Mouse (Mus musculus) heart, embryonic 13.5 days (tissue): ENCODE results near the gene Pou2f2. TPM values are rescaled to one million over a fixed set of nuclear protein-coding genes. Genes with fewer than 3 reads are reported as not detected.

Source experiments
- ATAC-seq: fragments of 200-750 bp; cut with Nextera tagmentation; 2 replicates; pipeline ENCODE4 v1.8.0; 2017; ENCODE audit warnings: moderate TSS enrichment; ENCODE audit not compliant: insufficient number of reproducible peaks, low FRiP score, low TSS enrichment; ENCODE audit errors: extremely low read depth
- H3K27ac ChIP-seq: fragments of 300-500 bp; sonication (generic); replicated peaks from 2 replicates; pipeline ENCODE4 v1.5.1; 2015; ENCODE audit warnings: moderate library complexity, mild to moderate bottlenecking, inconsistent platforms
- H3K27me3 ChIP-seq: fragments of 300-500 bp; sonication (generic); replicated peaks from 2 replicates; pipeline ENCODE4 v1.6.1; 2015; ENCODE audit warnings: mild to moderate bottlenecking, inconsistent platforms
- H3K36me3 ChIP-seq: fragments of 300-500 bp; sonication (generic); 2 replicates; pipeline ENCODE4 v1.6.1; 2015; ENCODE audit warnings: mild to moderate bottlenecking, inconsistent platforms
- H3K4me1 ChIP-seq: fragments of 300-500 bp; sonication (generic); 2 replicates; pipeline ENCODE4 v1.6.1; 2015; ENCODE audit warnings: inconsistent platforms
- H3K4me2 ChIP-seq: fragments of 300-500 bp; sonication (generic); 2 replicates; pipeline ENCODE4 v1.6.1; 2015; ENCODE audit warnings: inconsistent platforms, mild to moderate bottlenecking, moderate library complexity
- H3K4me3 ChIP-seq: fragments of 300-500 bp; sonication (generic); 2 replicates; pipeline ENCODE4 v1.5.1; 2015; ENCODE audit warnings: moderate library complexity, mild to moderate bottlenecking, inconsistent platforms
- H3K9ac ChIP-seq: fragments of 300-500 bp; sonication (generic); 2 replicates; pipeline ENCODE4 v1.6.1; 2015; ENCODE audit warnings: inconsistent platforms, mild to moderate bottlenecking, moderate library complexity
- H3K9me3 ChIP-seq: fragments of 300-500 bp; sonication (generic); 2 replicates; pipeline ENCODE4 v1.6.1; 2016; ENCODE audit warnings: inconsistent platforms
- WGBS: fragments of 180-500 bp; shearing (Covaris S2); methylation state at CpG from one replicate; pipeline ENCODE4 v1.1.7; 2015; ENCODE audit warnings: mixed read lengths; 5-methylcytosine and 5-hydroxymethylcytosine counted together
- polyA plus RNA-seq: library from polyadenylated mRNA; unstranded; fragments of >200 nt; fragmentation: Nextera tagmentation; extraction: Ambion mirVana; gene quantifications from 2 replicates; pipeline ENCODE4 v1.2.1, GENCODE M21; 2015

Pou2f2 gene
- polyA plus RNA-seq, 1 experiment from 2014 or later, result 0.43 TPM

- Histone ChIP-seq H3K4me2 (no peak overlapping the region), H3K9ac (no peak overlapping the region), H3K9me3 (no peaks in the 10 kb centered on the region), H3K27ac (no peak overlapping the region), H3K36me3 (peaks cover 24% of the 10 kb centered on the region), H3K4me1 (peaks cover 28% of the 10 kb centered on the region), H3K4me3 (no peak overlapping the region), H3K27me3 (peaks cover 19% of the 10 kb centered on the region)
- WGBS, result 72% methylated on average over 5 of the region's 5 CpGs
- ATAC-seq, result no peak
These were observed 91.6 kb downstream of the Pou2f2 start for GRCm38 (mm10) chr7:25087972-25088371.

GRCm38 (mm10) chr7:25087256-25087912 is 92.1 kb downstream of the Pou2f2 start:
- H3K36me3 ChIP-seq, result peaks cover 30% of the 10 kb centered on the region
- no peak overlapping the region for H3K4me3 ChIP-seq
- H3K9ac ChIP-seq, result no peak overlapping the region
- WGBS, result 64% methylated on average over 10 of the region's 10 CpGs
- peaks cover 13% of the 10 kb centered on the region for H3K27me3 ChIP-seq
- H3K4me1 ChIP-seq, result peaks cover 31% of the 10 kb centered on the region
- H3K9me3 ChIP-seq, result no peaks in the 10 kb centered on the region
- no peak overlapping the region for H3K27ac ChIP-seq
- ATAC-seq, result no peak
- H3K4me2 ChIP-seq, result no peak overlapping the region

- Histone ChIP-seq H3K4me1 (peaks cover 35% of the 10 kb centered on the region), H3K36me3 (peaks cover 37% of the 10 kb centered on the region), H3K4me3 (no peak overlapping the region), H3K27me3 (peaks cover 7% of the 10 kb centered on the region), H3K27ac (no peak overlapping the region), H3K9ac (no peak overlapping the region), H3K9me3 (no peaks in the 10 kb centered on the region), H3K4me2 (no peak overlapping the region)
- no peak for ATAC-seq
- 43% methylated on average over 3 of the region's 3 CpGs for WGBS
These were observed 92.9 kb downstream of the Pou2f2 start for GRCm38 (mm10) chr7:25086656-25087055.

- ATAC-seq, result no peak
- Histone ChIP-seq H3K27ac (no peak overlapping the region), H3K27me3 (no peaks in the 10 kb centered on the region), H3K4me3 (no peak overlapping the region), H3K4me2 (no peak overlapping the region), H3K36me3 (peaks cover 57% of the 10 kb centered on the region), H3K9me3 (no peaks in the 10 kb centered on the region), H3K9ac (no peak overlapping the region), H3K4me1 (peaks cover 36% of the 10 kb centered on the region)
- 57% methylated on average over 5 of the region's 5 CpGs for WGBS
These were observed 94.9 kb downstream of the Pou2f2 start for GRCm38 (mm10) chr7:25084621-25085020.

GRCm38 (mm10) chr7:25082510-25082909 is 97.0 kb downstream of the Pou2f2 start:
- no peak for ATAC-seq
- H3K36me3 ChIP-seq, result peaks cover 60% of the 10 kb centered on the region
- no peaks in the 10 kb centered on the region for H3K27me3 ChIP-seq
- no peak overlapping the region for H3K9ac ChIP-seq
- no peak overlapping the region for H3K4me2 ChIP-seq
- H3K4me3 ChIP-seq, result no peak overlapping the region
- peaks cover 43% of the 10 kb centered on the region for H3K4me1 ChIP-seq
- no peaks in the 10 kb centered on the region for H3K9me3 ChIP-seq
- WGBS, result 77% methylated on average over 4 of the region's 4 CpGs
- no peak overlapping the region for H3K27ac ChIP-seq

GRCm38 (mm10) chr7:25080431-25080830 is 99.1 kb downstream of the Pou2f2 start:
- 89% methylated on average over 13 of the region's 13 CpGs for WGBS

GRCm38 (mm10) chr7:25079496-25080026 is 100.0 kb downstream of the Pou2f2 start:
- ATAC-seq, result no peak
- peaks cover 45% of the 10 kb centered on the region for H3K4me1 ChIP-seq
- 78% methylated on average over 12 of the region's 12 CpGs for WGBS
- H3K27ac ChIP-seq, result no peak overlapping the region
- H3K9ac ChIP-seq, result peak overlapping the region; percentile 33; the same call in 1 of the 2 replicates
- H3K4me3 ChIP-seq, result no peak overlapping the region
- peaks cover 52% of the 10 kb centered on the region for H3K36me3 ChIP-seq
- no peak overlapping the region for H3K4me2 ChIP-seq
- no peaks in the 10 kb centered on the region for H3K27me3 ChIP-seq
- H3K9me3 ChIP-seq, result no peaks in the 10 kb centered on the region

More at GRCm38 (mm10) chr7:25080431-25080830, 99.1 kb downstream of the Pou2f2 start:
- no peaks in the 10 kb centered on the region for H3K27me3 ChIP-seq
- no peak for ATAC-seq
- no peak overlapping the region for H3K9ac ChIP-seq
- peaks cover 53% of the 10 kb centered on the region for H3K4me1 ChIP-seq
- H3K4me2 ChIP-seq, result no peak overlapping the region
- H3K9me3 ChIP-seq, result no peaks in the 10 kb centered on the region
- H3K36me3 ChIP-seq, result peaks cover 54% of the 10 kb centered on the region
- H3K27ac ChIP-seq, result no peak overlapping the region
- H3K4me3 ChIP-seq, result no peak overlapping the region

GRCm38 (mm10) chr7:25077414-25077755 is 102.1 kb downstream of the Pou2f2 start:
- Histone ChIP-seq H3K4me1 (peaks cover 43% of the 10 kb centered on the region), H3K36me3 (peaks cover 31% of the 10 kb centered on the region), H3K27ac (peak overlapping the region; percentile 98)

GRCm38 (mm10) chr7:25076663-25077413 is 102.7 kb downstream of the Pou2f2 start:
- H3K27ac ChIP-seq, result peak overlapping the region; percentile 98
- no peaks in the 10 kb centered on the region for H3K9me3 ChIP-seq
- peak overlapping the region; percentile 93 for H3K4me3 ChIP-seq
- H3K4me2 ChIP-seq, result peak overlapping the region; percentile 88
- H3K4me1 ChIP-seq, result peaks cover 41% of the 10 kb centered on the region
- H3K27me3 ChIP-seq, result no peaks in the 10 kb centered on the region
- H3K36me3 ChIP-seq, result peaks cover 25% of the 10 kb centered on the region
- peak overlapping the region; percentile 97 for H3K9ac ChIP-seq
- peak; percentile 94 for ATAC-seq
- WGBS, result 1% methylated on average over 56 of the region's 56 CpGs

More at GRCm38 (mm10) chr7:25077414-25077755, 102.1 kb downstream of the Pou2f2 start:
- Histone ChIP-seq H3K9ac (peak overlapping the region; percentile 97), H3K9me3 (no peaks in the 10 kb centered on the region), H3K4me3 (peak overlapping the region; percentile 93), H3K4me2 (peak overlapping the region; percentile 88), H3K27me3 (no peaks in the 10 kb centered on the region)
- 1% methylated on average over 33 of the region's 33 CpGs for WGBS
- ATAC-seq, result no peak

GRCm38 (mm10) chr7:25076296-25076662 is 103.2 kb downstream of the Pou2f2 start:
- no peaks in the 10 kb centered on the region for H3K27me3 ChIP-seq
- peak overlapping the region; percentile 93 for H3K4me3 ChIP-seq
- 19% methylated on average over 7 of the region's 7 CpGs for WGBS
- peak overlapping the region; percentile 78 for H3K4me2 ChIP-seq
- H3K27ac ChIP-seq, result peak overlapping the region; percentile 97
- no peaks in the 10 kb centered on the region for H3K9me3 ChIP-seq
- ATAC-seq, result no peak
- H3K36me3 ChIP-seq, result peaks cover 20% of the 10 kb centered on the region
- peak overlapping the region; percentile 84 for H3K9ac ChIP-seq
- peaks cover 46% of the 10 kb centered on the region for H3K4me1 ChIP-seq

- Histone ChIP-seq H3K36me3 (no peaks in the 10 kb centered on the region), H3K4me1 (peaks cover 58% of the 10 kb centered on the region), H3K4me2 (no peak overlapping the region), H3K4me3 (no peak overlapping the region), H3K27me3 (no peaks in the 10 kb centered on the region), H3K9ac (no peak overlapping the region; the same call in 1 of the 2 replicates), H3K9me3 (no peaks in the 10 kb centered on the region), H3K27ac (peak overlapping the region; percentile 85)
- 76% methylated on average over 8 of the region's 8 CpGs for WGBS
- ATAC-seq, result no peak
These were observed 105.6 kb downstream of the Pou2f2 start for GRCm38 (mm10) chr7:25073924-25074323.
